Mouse (Mus musculus) retina, postnatal 1 day (tissue): Measurements from ENCODE around the gene Thbs2.

Experiments used
- DNase-seq: peaks from one replicate; pipeline ENCODE4 v3.0.0-alpha.2; 2012

Gene Thbs2

DNA sequence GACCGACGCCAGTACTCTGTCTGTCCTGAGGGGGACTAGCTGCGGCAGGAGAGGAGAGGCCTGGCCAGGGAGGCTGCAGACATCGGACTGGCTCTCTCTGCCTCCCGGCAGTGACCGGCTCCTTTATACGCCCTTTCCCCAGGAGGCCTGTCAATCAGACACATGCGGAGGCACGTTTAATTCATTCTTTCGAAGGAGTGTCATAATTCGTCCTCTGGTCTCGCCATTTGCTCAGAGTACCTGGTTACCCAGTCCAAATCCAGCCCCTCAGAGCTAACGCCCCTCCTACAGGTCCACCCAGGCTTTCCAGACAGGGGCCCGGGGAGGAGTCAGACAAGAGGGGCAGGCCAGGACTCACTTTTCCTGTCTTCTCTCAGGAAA is at the start of gene Thbs2:
TSS of gene Thbs2 (minus strand) at position 242 of the 381 bp plus-strand sequence.
- peak; percentile 35 for DNase-seq

DNA sequence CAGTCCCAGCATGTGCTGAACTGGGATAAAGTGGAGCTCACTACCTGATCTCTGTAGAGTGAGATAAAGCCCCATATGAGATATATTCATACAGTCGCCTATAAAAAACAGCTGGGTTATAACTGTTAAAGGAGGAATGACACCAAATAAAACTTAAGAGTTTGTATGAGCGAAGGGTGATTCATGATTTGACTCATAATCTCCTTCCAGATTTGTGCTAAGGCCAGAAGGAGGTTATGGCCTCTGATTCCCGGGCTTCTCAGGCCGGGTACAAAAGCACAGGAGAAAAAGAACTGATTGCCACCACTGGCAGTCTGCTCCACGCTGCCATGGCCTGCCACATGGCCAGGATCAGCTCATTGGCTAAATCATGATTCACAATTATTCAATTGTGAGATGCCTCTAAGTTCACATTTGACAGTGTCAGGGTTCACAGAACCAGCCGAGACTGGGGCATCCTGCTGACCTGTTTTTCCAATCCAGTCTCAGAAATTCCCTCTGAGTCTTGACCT is 41.5 kb upstream of the Thbs2 start:
- DNase-seq, result no peak

DNA sequence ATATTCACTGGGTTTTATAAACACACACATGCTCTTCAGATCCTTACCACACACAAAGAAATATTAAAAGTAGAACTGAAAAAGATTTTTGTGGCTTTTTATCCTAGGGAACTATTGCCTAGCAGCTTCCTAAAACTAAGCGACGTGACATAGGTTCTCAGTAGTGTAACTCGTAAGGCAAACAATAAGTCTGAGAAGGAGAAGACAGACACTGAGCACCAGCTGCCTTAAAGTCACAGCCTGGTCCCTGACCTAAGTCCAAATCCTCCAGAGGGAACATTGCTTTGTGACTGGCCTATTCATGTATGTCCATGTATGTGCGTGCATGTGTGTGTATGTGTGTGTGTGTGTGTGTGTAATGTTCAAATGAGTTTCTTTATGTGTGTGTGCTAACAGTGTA is 40.3 kb upstream of the Thbs2 start:
- no peak for DNase-seq

DNA sequence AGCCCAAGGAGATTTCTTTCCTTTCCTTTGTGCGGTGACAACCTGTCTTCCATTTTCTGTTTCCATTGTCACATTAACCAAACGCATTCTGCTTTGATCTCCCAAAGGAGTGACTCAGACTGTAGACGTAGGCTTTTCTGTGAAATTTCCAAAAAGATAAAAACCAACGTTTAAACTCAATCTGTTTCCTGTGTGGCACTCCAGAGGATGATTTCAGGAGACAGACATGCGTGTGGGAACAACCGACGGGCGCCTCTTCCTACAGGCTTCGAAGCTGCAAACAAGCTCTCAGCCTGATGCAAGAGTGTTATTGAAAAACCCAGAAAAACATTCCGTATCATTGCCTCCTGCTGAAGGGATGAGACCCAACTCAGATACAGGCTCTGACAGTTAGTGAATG is 39.9 kb upstream of the Thbs2 start:
- no peak for DNase-seq

DNA sequence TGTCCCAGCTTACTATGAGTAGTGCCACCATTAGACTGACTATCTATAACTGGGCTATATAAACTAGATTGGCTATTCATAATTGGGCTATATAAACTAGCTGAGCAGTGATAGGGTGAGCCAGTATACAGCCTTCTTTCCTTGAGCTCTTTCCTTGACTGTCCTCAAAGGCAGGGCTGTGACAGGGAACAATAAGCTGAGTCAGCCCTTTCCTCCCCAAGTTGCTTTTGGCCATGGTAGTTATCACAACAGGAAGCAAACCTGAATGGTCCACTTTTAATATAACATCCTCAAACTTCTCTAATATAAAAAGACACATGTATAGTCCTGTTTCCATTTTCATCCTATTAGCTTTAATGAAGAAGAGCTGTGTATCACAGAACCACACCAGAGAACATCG is 39.0 kb upstream of the Thbs2 start:
- no peak for DNase-seq

DNA sequence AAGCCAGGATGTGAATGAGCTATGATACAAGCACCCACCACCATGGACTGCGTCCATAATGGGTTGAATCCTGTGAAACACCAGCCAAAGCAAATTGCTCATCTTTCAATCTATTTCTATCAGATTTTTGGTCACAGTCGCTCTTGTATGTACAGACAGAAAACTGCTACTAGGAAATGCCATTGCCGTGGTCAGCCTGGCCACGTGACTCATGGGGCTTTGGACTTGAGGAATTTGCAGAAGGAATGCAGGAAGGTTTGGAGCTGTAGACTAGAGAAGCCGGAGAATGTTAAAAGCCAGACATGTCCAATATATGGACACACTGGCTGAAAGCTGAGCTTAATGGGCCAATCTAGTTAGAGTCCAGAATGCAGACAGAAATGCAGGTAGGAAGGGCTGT is 36.6 kb upstream of the Thbs2 start:
- DNase-seq, result no peak

DNA sequence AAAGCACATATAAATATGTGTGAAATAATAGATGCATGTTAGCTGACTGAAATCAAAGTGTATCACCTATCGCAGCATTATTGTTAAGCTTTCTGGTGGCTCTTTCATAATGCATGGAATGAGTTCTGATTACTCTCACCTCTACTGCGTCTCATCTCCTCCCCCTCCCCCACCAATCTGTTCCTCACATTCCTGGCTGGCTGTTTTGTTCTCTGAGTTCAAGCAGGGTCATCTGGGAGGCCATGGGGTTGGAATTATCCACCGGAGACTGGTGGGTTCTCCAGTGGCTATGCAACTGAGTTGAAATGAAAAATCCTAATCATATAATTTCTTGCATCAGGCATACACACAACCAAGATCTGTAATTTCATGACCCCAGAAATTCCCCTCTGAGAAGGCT is 33.4 kb upstream of the Thbs2 start:
- DNase-seq, result no peak

DNA sequence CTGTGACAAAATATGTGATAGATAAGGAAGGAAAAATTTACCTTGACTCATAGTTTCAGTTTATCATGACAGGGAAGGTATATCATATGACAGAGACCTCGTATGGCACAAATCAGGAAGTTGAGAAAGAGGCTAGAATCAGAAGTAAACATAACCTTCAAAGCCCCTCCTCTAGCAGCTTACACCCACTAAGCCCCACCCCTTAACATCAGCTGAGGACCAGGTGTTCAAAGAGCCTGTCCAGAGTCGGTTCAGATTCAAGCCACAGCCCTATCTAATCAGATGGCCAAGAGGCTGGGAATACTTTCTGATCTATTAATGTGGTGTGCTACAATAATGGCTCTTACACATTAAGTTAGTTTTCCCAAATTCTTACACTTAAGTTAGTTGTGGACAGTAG is 30.8 kb upstream of the Thbs2 start:
- DNase-seq, result no peak

DNA sequence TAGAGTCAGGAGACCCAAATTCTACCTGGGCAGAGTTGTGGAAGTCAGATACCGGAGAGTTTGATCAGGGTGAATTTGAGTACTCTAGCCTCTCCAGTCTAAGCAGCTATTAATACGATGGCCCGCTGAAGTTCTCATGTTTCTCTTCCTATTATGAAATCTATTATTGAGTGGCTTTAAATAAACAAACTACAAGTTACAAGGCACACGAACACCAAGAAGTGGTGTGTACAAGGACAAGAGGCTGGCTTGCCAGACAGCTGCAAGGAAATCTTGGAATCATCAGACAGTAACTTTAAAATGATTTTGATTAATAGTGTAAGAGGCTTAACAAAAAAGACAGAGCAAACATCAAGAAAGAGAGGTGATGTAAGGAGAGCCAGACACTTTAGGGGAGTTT is 27.3 kb upstream of the Thbs2 start:
- DNase-seq, result no peak

DNA sequence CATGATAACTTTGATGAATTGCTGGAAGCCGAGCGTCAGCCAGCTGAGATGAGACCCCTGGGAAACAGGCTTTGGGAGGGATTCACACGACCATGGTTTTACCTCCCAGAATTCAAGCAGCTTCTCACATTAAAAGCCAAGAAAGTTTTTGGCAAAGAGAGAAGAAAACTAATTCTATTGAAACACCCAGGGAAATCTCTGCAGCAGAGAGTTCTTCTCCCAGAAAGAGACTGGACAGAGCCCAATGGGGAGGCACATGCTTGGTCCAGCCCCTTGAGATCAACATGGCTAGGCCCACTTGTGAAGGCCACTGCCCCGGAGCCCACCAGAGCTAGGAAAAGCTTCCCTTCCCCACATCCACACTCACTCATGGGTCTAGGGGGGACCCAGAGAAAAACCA is 26.9 kb upstream of the Thbs2 start:
- DNase-seq, result no peak

DNA sequence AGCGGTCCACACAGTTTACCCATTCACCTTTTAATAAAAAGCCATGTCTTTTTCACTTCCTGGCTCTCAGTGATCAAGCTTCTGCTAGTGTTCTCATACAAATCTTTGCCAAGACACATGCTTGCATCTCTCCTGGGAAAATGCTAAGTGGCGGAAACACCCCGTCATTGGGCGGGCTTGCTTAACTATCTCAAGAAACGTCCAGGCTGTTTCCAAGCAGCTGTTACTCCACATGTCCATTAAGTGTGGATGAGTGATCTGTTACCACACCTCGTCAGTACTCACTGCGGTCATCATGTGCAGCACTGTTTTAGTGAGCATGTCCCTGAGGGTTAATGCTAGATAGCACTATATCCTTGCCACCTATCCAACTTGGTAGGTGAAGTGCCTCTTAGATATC is 26.2 kb upstream of the Thbs2 start:
- peak; percentile 20 for DNase-seq

DNA sequence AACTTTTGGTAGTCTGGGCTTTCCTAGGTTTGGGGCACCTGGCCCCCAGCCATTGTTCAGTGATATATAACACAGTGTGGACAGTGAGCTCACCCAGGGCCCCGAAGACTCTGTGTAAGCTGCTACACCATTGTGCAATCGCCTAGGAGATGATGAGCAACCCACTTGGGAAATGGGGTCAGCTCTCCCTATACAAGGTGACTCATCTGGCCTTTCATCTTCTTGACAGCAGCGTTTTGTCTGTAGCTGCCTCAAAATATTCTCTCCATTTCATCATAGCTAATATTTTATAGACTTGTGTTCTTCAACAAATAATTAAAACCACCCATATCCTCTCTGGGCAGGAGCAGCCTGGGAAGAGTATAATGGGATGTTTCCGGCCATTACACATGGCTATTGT is 24.8 kb upstream of the Thbs2 start:
- peak; percentile 58 for DNase-seq

DNA sequence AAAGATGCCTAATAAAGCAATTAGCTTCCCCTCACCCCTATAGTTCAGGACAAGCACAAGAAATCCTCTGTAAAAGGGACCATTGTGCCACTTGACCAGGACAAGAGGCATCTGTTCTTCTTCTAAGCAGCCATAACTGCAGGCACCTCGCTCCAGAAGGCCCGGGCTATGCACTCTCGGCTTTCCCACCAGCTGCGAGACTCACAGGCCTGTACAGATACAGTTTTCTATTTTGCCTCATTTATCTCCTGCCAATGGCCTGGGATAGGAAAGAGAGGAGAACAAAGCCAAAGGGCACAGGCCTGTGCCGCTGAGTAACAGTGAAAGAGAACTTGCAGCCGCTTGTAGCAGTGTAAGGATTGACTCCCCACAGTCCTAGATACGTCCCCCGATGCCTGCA is 20.7 kb upstream of the Thbs2 start:
- DNase-seq, result peak; percentile 28

DNA sequence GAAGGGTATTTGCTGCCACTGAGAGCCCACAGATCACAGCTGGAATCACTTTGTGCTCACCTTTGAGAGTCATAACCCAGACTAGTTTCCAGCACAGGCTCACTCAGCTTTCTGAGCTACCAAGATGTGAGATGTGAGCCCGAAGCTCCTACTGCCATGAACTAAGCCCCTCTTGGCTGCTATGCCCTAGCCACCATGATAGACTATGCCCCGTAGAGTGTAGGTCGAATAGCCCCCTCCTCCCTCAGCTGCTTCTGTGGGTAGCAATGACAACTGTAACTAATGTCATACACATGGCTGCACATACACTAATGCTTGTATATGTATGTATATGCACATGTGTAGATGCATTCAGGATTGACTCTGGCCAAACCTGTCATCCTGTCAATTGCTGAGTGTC is 20.3 kb upstream of the Thbs2 start:
- DNase-seq, result no peak

DNA sequence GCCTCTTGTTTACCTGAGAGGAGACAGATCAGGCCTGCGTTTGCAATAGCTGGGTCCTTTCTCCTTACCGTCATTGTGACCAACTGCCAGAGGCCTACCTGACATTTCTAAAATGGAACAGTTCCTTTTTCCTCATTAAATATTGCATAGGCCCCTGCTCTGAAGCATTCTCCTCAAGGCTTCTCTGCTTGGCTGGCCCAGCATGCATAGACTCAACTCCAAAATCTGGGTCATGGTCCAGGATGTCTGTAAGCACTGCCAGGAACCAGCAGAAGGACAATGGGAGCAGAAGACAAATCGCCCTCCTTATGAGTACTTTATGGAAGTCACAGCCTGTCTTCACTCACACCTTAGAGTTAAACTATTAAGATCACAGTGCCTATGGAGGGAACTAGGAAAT is 17.7 kb upstream of the Thbs2 start:
- no peak for DNase-seq

DNA sequence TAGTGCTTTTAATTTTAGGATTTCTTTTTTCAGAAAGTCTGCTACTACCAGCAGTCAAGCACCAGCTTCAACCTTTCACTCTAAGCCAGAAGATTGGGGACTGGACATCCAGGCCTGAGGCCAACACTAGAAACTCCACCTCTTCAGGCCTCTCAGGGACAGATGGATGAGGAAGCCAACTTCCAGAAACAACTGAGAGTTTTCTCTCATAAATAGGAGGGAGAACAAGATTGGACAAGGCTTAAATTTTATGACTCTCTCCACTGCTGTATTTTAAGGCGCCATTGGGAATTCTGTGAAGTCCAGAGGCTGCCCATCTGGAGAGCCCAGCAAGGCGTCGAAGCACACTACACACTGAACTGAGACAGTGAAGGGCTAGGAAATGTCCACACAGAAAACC is 17.0 kb upstream of the Thbs2 start:
- DNase-seq, result no peak

DNA sequence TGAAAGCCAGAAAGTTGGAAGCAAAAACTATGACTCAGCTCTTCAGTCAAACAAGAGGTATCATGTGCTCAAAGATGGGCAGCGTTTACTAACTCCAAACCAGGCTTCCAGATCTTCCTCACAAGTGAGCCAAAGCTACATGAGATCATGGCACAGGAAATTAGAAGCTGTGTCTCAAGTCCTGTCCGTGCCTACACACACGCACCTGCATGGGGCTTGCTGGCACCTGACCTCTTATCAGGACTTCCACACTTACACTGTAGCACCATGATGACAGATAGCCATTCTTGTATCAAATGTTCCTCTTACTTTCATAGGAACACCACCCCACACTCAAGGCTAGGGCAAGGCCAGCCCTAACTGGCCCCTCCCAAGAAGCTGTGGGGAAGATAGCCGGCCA is 12.0 kb upstream of the Thbs2 start:
- no peak for DNase-seq

DNA sequence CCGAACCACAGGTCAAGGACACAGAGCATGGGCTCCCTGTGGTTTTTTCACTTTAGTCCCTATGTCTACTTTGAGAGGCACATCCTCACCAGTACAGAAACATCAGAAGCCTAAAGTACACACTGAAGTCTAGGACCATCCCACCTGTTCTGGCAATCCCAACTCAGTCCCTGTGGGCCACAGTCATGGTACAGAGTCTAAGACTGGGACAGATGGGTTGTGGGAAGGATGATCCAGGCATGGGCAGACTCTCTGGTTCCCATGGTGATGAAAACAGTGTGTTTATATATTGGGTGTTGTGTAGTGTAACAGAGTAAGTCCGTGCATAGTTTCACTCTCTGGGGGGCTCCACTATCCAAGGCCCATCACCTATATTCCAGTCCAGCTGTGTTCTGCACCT is 11.4 kb upstream of the Thbs2 start:
- no peak for DNase-seq

DNA sequence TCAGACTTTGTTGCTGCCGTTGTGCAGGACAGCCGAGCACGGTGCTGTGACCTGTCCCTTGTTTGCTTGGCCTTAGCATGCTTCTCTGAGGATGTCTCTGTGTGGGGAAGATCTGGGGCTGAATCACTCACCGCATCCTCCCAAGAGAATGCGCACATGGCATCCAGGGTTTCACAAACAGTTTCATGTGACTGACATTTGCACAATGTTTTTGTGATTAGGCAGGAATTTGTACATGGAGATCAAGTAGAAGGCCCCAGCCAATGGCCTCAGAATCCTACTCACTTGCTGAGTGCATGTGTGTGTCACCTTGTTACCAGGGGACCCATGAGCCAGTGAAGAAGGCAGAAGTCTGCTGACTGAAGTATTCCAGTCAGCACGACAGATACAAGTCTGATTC is 9.7 kb upstream of the Thbs2 start:
- no peak for DNase-seq

DNA sequence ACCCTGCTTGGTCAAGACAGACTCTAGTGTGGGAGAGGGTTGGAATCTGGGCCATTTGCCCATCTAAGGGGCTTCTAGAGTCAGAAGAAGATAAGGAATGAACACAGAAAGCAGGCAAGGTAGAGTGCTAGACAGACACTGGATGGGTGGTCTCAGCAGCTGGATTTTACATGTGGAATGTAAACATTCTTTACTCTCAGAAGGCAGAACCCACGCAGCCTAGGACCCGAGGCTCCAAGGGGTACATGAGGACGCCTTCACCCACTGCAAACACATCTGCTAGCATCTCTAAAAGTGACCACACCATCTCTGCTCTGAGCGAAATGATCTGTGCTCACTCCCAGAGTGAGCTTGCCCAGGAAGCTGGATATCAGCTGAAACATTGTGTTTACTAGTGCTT is 9.2 kb upstream of the Thbs2 start:
- no peak for DNase-seq

DNA sequence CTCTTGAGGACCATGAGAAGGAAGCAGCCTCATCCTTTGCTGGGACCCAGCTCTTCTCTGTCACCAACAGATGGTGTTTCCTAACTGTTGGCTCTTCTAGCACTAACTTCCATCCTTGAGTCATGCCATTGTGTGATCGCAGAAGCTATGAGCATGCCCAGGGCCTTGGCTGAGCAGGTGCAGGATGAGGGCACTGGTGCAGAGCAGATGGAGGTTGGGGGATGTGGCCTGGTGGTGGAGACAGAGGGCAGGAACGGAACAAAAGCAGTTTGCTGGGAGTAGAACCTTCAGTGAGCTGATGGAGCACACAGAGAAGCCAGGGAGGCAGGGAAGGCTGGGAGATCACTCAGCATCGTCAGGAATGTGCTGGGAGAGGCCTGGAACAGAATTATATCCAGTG is 8.7 kb upstream of the Thbs2 start:
- peak; percentile 20 for DNase-seq

DNA sequence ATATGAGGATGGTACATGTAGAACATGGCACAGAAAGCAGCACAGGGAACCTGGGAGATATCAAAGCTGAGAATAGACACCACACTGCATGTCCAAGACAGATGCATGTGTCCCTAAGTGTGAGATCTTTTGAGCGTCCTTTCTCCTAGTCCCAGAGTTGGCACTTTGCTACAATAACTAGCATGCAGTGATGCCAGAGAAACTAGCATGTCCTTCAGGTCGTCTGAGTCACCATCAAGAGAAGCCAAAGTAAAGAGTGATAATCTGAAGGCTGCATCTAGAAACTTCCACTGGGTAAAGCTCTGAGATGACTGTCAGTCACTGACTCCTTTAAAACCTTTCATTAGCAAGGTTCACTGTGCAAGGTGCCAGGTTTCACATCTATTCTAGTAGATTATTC is 7.9 kb upstream of the Thbs2 start:
- no peak for DNase-seq

DNA sequence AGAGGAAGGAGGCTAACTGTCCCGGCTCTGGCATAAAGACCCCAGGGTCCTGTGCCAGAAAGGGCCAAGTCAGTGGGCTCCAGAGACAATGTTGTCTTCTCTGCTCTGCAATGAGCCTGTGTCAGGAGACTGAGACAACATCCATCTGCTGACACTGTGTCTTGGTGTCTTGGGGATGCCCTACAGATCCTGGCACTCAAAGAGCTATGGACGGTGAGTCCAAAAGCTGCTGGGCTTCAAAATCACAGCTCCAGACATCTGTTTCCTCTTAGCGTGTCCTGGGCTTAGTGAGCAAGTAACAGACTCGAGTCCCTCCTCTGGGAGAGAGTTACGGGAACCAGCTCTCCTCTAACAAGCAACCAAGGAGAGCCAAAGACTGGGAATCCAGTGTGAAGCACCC is 6.2 kb upstream of the Thbs2 start:
- no peak for DNase-seq

DNA sequence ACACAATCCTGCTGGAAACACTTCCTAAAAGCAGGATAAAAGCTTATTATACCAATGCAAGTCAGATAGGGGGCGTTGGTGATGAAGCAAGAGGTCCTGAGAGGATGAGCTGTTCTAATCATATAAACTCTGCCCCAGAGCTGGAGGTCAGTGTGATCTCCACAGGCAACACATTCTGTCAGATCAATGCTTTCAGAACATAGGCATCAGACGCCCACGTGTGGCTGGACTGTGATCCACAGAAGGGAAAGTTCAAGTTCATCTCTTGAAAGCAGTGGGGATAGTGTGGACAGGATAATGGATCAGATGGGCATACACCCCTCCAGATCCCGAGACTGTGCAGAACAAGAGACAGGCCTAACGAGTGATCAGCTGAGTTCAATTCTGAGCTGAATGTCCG is 4.2 kb upstream of the Thbs2 start:
- DNase-seq, result no peak

DNA sequence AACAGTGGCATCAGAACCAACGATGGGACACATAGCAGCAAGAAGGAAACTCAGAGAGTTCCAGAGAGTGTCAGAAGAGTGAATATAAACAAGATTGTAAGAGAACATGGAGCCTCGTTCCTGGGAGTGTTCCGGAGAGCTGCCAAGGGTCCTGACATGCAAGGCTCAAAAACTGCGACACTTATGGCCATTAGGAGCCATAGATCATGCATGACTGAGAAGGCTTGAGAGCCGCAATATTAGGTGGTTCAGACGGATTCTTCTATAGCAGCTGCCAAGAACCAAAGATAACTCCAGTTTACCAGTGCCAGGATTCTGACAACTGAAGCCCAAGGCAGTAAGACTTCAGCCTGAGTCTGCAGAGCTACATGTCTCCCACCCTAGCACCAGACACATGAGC is 3.1 kb upstream of the Thbs2 start:
- DNase-seq, result no peak

DNA sequence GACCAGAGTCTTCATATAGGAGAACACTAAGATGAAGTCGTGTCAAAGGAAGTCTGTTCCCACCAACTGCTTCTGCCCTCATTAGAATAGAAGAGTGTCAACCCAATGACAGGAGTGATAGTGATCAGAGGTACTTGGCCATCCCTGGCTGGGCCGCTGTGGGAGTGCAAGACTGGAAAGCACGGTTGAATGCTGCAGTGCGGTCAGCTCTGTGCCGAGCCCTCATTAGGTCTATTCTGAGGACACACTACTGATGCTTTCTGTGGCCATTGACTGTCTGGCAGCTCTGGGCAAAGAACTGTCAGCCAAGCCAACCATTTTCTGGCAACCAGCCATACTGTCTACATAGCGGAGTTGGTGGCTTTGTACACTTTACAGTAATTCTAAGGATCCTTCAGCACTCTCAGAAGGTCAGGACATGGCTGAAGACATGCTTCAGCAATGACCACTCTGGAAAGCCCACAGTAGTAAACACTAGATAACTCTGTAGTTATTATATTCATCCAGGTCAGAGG is 2.3 kb upstream of the Thbs2 start:
- peak; percentile 17 for DNase-seq
